Mouse (Mus musculus): ENCODE measurements at regions not wholly inside any gene's neighbourhood (a gene's known extent, or its start where the extent isn't known, plus 50 kb on each side); places are given as distances from the start of the nearest gene placed in this dataset.

DNA sequence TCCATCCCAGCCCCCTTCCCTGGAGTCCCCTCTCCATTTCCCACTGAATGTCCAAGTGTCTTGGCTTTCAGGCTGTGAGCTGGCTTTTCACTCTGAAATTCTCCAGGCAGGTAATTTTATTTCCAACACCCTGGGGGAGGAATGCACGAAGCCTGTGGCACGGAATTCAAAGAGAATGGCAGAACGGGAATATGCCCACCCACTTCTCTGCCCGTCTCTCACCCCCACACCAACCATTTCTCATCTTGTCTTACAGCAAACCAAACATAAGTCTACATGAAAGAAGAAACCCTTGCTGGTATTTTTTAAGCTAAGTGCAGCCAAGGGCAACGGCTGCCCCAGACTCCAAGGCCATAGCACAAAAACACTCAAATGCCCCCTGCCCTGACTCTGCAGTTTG, 168.7 kb downstream of the Gm12728 start:
- TF ChIP-seq POLR2A (IDR thresholded peaks at IDR 0.05; ENCODE audit: borderline replicate concordance, low read depth, low read length): no peak
- no peak for TF ChIP-seq CTCF (IDR thresholded peaks at IDR 0.05; ENCODE audit: low read depth, low read length)
- no peaks in the 10 kb centered on the region for H3K4me1 ChIP-seq (ENCODE audit: control insufficient read depth, insufficient read depth, low read length)
- no peak overlapping the region for H3K27ac ChIP-seq (ENCODE audit: insufficient read depth, low read depth, low read length)
- no peak overlapping the region for H3K4me3 ChIP-seq (ENCODE audit: insufficient read depth, low read length)

DNA sequence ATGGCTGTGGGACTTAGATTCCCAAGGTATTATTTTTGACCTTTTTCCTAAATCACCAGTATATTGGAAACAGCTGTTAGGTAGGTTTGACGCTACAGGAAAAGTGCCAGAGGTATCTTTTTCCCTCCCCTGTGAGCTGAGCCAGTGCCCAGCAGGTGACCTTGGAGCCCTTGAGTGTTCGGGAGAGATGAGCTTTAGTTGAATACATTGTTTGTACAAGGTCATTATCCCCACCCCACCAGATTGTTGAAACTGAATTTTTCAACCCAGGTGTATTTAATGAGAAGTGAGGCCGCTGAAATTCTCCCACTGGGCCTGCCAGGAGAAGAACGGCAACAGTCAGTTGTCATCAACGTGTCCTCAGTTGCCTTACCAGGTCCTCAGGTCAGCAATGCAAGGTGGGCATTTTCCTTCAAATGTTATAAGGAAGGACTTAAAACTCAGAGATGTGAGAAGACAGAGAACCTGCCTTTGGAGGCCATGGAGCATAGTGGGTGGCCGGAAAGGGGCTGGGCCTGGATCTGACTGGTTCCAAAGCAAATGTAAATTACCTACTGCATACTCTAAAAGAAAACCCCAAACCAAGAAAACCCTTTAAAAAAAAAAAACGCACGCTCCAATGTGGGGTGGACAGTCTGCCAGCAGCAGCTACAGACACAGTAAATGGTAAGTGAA, 172.2 kb downstream of the Gm12728 start:
- Histone ChIP-seq H3K27ac (ENCODE audit: insufficient read depth, low read depth, low read length) (no peak overlapping the region), H3K4me3 (ENCODE audit: insufficient read depth, low read length) (no peak overlapping the region), H3K4me1 (ENCODE audit: control insufficient read depth, insufficient read depth, low read length) (no peaks in the 10 kb centered on the region)
- no peak for TF ChIP-seq CTCF (IDR thresholded peaks at IDR 0.05; ENCODE audit: low read depth, low read length)
- no peak for TF ChIP-seq POLR2A (IDR thresholded peaks at IDR 0.05; ENCODE audit: borderline replicate concordance, low read depth, low read length)

DNA sequence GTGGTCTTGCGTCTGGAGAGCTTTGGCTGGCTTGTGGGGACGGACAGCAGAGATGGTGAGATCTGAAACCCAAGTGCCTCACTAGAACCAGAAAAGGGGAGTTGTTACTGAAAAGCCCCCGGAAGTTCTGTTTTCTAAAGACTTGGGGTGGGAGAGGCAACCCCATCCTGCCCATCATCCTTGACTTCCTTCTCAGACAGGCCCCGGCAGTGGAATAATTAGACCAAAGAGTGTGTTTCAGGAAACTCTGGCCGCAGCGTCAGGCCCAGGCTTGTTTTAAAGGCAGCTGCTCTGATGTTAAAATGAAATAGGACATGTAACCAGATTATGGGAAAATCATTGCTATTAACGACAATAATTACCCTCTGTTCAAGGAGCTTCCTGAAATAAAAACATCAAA, 172.9 kb downstream of the Gm12728 start:
- no peaks in the 10 kb centered on the region for H3K4me1 ChIP-seq (ENCODE audit: control insufficient read depth, insufficient read depth, low read length)
- no peak overlapping the region for H3K4me3 ChIP-seq (ENCODE audit: insufficient read depth, low read length)
- H3K27ac ChIP-seq (ENCODE audit: insufficient read depth, low read depth, low read length): no peak overlapping the region
- TF ChIP-seq CTCF (IDR thresholded peaks at IDR 0.05; ENCODE audit: low read depth, low read length): no peak
- no peak for TF ChIP-seq POLR2A (IDR thresholded peaks at IDR 0.05; ENCODE audit: borderline replicate concordance, low read depth, low read length)

DNA sequence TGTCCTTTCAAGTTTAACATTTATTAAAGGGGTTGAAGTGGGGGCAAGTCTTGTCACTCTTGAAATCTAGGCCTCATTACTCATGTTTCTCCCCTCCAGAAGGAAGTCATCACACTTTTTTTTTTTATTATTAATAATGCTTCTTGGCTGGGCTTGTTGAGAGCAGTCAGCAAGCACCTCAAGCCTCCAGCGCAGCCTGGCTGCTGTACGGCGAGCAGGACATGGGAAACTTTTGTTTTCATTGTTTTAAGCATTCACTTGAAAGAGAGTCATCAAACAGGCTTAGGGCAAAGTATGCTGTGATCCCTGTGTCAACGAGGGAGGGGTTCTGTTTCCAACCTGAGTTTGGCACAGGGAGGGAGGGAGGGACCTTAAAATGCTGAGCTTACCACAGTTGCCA, 178.7 kb downstream of the Gm12728 start:
- Histone ChIP-seq H3K4me3 (ENCODE audit: insufficient read depth, low read length) (no peak overlapping the region), H3K27ac (ENCODE audit: insufficient read depth, low read depth, low read length) (no peak overlapping the region), H3K4me1 (ENCODE audit: control insufficient read depth, insufficient read depth, low read length) (no peaks in the 10 kb centered on the region)
- no peak for TF ChIP-seq CTCF (IDR thresholded peaks at IDR 0.05; ENCODE audit: low read depth, low read length)

DNA sequence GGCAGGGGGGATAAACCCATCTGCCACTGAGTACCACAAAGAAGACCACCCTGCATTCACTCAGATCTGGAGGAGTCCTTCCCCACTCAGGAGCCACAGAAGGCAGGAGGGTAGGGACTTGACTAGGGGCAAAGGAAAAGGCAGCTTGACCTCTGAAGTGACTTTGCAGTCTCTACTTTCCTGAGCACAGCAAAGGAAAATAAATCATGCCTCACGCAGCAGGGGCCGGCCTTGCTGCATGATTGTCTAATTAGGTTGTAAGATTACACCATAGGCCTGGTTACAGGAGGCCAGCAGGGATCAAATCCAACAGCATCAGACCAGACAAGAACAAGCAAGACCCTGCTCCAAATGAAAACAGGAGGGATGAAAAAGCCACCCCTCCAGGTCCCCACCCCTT, 180.0 kb downstream of the Gm12728 start:
- no peak for TF ChIP-seq CTCF (IDR thresholded peaks at IDR 0.05; ENCODE audit: low read depth, low read length)
- Histone ChIP-seq H3K4me1 (ENCODE audit: control insufficient read depth, insufficient read depth, low read length) (no peaks in the 10 kb centered on the region), H3K4me3 (ENCODE audit: insufficient read depth, low read length) (no peak overlapping the region), H3K27ac (ENCODE audit: insufficient read depth, low read depth, low read length) (no peak overlapping the region)

DNA sequence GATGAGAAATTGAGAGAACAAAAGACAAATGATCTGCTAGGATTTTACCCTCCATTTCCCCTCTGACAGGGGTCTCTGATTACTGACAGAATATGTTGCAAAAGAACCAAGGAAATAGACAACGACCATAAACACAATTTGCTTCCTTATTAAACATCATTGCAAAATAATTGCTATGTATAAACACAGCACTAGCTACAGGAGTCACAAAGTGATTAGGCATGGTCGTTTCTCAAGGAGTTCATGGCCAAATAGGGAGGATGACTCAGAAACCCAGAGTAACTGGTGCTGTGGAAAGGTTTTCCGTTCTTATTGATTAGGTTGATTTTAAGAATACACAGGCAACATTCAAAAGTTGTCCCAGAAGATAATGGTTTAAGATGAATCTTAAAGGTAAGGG, 180.4 kb downstream of the Gm12728 start:
- Histone ChIP-seq H3K4me3 (ENCODE audit: insufficient read depth, low read length) (no peak overlapping the region), H3K4me1 (ENCODE audit: control insufficient read depth, insufficient read depth, low read length) (no peaks in the 10 kb centered on the region), H3K27ac (ENCODE audit: insufficient read depth, low read depth, low read length) (no peak overlapping the region)
- TF ChIP-seq CTCF (IDR thresholded peaks at IDR 0.05; ENCODE audit: low read depth, low read length) (no peak), POLR2A (IDR thresholded peaks at IDR 0.05; ENCODE audit: borderline replicate concordance, low read depth, low read length) (no peak)

DNA sequence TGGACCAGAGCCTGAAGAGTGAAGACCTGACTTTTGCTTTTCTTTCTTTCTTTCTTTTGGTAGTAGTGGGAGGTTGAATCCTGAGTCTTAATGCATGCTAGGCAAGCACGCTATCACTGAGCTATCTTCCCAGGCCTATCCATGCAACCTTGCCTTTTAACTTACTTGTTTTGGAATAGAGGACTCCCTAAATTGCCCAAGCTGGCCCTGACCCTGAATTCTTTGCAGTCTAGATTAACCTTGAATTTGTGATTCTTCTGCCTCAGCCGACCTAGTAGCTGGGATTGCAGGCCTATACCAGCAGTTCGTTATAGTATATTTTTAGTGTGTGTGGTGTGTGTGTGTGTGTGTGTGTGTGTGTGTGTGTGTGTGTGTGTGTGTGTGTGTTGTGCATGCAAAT, 183.1 kb downstream of the Gm12728 start:
- Histone ChIP-seq H3K27ac (ENCODE audit: insufficient read depth, low read depth, low read length) (no peak overlapping the region), H3K4me3 (ENCODE audit: insufficient read depth, low read length) (no peak overlapping the region), H3K4me1 (ENCODE audit: control insufficient read depth, insufficient read depth, low read length) (no peaks in the 10 kb centered on the region)
- TF ChIP-seq POLR2A (IDR thresholded peaks at IDR 0.05; ENCODE audit: borderline replicate concordance, low read depth, low read length) (no peak), CTCF (IDR thresholded peaks at IDR 0.05; ENCODE audit: low read depth, low read length) (no peak)

DNA sequence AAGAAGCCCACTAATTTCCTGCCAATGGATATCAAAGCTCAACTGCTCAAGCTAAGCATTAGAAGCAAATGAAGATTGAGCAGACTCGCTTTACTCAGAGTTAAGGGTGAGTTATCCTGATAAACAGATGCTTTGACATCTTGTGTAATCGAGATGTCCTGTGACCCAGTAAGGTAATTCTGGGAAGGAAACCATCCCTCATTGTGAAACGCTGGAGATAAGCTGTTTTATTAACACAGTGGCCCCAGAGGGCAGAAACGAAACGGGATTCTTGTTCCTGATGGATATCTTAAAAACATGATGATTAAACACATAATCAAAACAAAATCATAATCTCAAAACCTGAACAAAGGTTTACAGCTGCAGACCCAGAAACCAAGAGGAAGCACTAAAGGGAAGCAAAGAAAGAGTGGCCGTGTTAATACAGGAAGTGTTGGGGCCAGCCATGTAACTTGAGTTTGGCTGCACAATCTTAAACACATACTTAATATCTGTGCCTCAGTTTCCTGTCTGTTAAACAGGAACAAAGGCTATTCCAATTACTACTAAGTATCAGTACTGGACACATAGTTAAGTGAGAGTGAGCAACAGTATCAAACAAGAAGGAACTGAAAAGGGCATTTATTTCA, 184.2 kb downstream of the Gm12728 start:
- Histone ChIP-seq H3K4me1 (ENCODE audit: control insufficient read depth, insufficient read depth, low read length) (no peaks in the 10 kb centered on the region), H3K27ac (ENCODE audit: insufficient read depth, low read depth, low read length) (no peak overlapping the region), H3K4me3 (ENCODE audit: insufficient read depth, low read length) (no peak overlapping the region)
- TF ChIP-seq CTCF (IDR thresholded peaks at IDR 0.05; ENCODE audit: low read depth, low read length) (no peak), POLR2A (IDR thresholded peaks at IDR 0.05; ENCODE audit: borderline replicate concordance, low read depth, low read length) (no peak)

DNA sequence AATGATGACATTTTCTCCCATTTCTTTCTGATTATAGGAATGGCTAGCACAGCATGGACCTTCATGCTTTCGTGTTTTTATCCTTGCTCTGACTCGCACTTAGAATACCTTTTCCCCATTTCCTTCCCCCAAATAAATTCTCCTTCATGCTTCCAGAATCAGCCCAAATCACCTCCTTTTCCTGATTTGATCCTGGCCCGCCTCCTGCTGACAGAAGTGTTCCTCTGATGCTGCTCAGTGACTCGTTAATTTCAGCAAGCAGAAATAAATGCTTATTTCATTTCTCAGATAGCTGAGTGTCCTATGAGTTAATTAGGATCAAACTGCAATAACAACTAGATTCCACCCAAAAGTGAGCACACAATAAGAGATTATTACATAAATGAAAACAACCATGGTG, 185.3 kb downstream of the Gm12728 start:
- no peak overlapping the region for H3K4me3 ChIP-seq (ENCODE audit: insufficient read depth, low read length)
- no peaks in the 10 kb centered on the region for H3K4me1 ChIP-seq (ENCODE audit: control insufficient read depth, insufficient read depth, low read length)
- no peak for TF ChIP-seq POLR2A (IDR thresholded peaks at IDR 0.05; ENCODE audit: borderline replicate concordance, low read depth, low read length)
- no peak for TF ChIP-seq CTCF (IDR thresholded peaks at IDR 0.05; ENCODE audit: low read depth, low read length)
- H3K27ac ChIP-seq (ENCODE audit: insufficient read depth, low read depth, low read length): no peak overlapping the region

DNA sequence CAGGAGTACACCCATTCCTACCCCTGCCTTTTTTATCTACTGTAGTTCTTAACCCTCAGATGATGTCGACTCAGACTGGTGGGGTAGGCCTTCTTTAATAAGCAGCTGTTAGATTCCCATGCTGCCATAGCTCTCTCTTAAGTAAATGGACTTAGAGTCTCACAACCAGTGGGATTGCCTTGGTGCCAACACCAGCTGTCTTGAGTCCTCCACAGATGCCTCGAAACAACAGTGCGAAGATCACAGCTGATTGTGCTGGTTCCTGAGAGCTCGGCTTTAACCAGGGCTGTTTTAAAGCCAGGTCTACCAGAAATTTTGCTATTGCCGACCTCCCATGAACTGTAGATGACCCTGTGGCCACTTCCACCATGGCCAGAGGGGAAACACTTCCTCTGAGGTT, 189.4 kb downstream of the Gm12728 start:
- no peaks in the 10 kb centered on the region for H3K4me1 ChIP-seq (ENCODE audit: control insufficient read depth, insufficient read depth, low read length)
- H3K4me3 ChIP-seq (ENCODE audit: insufficient read depth, low read length): no peak overlapping the region
- TF ChIP-seq POLR2A (IDR thresholded peaks at IDR 0.05; ENCODE audit: borderline replicate concordance, low read depth, low read length): no peak
- TF ChIP-seq CTCF (IDR thresholded peaks at IDR 0.05; ENCODE audit: low read depth, low read length): no peak
- H3K27ac ChIP-seq (ENCODE audit: insufficient read depth, low read depth, low read length): no peak overlapping the region

All from bone marrow macrophage, adult 2 months (primary cell).